Mouse (Mus musculus): ENCODE results near the gene Slc8b1. TPM values are rescaled to one million over a fixed set of nuclear protein-coding genes. Genes with fewer than 3 reads are reported as not detected.

Gene Slc8b1
- total and polyA plus RNA-seq, 3 experiments, result 2.7 to 5.9 TPM; not detected in 1

DNA sequence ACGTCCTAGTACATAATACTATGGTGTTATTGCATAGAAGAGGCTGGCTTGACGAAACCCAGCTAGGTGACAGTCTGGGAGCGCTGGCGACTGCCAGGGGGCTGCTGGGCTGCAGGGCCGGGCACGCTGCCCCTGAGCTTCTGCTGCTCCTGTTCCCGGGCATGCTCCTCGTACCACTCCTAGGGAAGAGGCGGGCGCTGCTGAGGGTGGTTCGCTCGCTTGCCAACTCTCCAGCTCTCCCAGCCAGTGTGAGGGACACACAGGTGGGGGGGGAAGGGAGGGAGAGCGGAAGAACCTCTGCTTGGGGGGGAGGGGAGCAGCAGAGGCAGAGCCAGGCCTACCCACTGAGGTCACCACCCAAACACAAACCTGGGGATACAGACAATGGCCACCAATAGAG, 25.1 kb downstream of the Slc8b1 start:
- Histone ChIP-seq H3K36me3 (ENCODE audit: control insufficient read depth in 1 of 2, insufficient read depth in 2 of 2, low read length in 2 of 2) (no peaks in the 10 kb centered on the region; a peak in 1 of 4 replicates), H3K27ac (ENCODE audit: control insufficient read depth, low read depth, low read length) (no peak overlapping the region), H3K9me3 (replicated peaks; ENCODE audit: insufficient read depth, low read length) (no peaks in the 10 kb centered on the region), H3K4me3 (ENCODE audit: control insufficient read depth in 1 of 2, insufficient read depth in 1 of 2, low read depth in 2 of 2, low read length in 2 of 2) (no peak overlapping the region), H3K4me1 (ENCODE audit: control insufficient read depth in 1 of 2, insufficient read depth in 2 of 2, low read length in 2 of 2) (no peaks in the 10 kb centered on the region), H3K27me3 (ENCODE audit: control insufficient read depth in 1 of 2, insufficient read depth in 2 of 2, low read length in 2 of 2) (no peaks in the 10 kb centered on the region), H3K9ac (ENCODE audit: control insufficient read depth, low read depth, low read length, poor library complexity, severe bottlenecking) (no peak overlapping the region), H3K79me2 (ENCODE audit: control insufficient read depth, insufficient read depth, low read length, poor library complexity) (no peaks in the 10 kb centered on the region)
- DNase-seq (ENCODE audit: low read depth, low spot score), result no peak
- TF ChIP-seq ELF1 (IDR thresholded peaks at IDR 0.05; ENCODE audit: low read depth, low read length), result no peak
- no peak for TF ChIP-seq RCOR1 (IDR thresholded peaks at IDR 0.05; ENCODE audit: low read depth, low read length)
- TF ChIP-seq GATA1 (IDR thresholded peaks at IDR 0.05; ENCODE audit: low read depth, low read length), result no peak
- no peak for TF ChIP-seq ZC3H11A (IDR thresholded peaks at IDR 0.05; ENCODE audit: low read depth, low read length)
- no peak for TF ChIP-seq POLR2A (IDR thresholded peaks at IDR 0.05; ENCODE audit: control insufficient read depth in 1 of 2, insufficient read depth in 1 of 2, low read depth in 1 of 2, low read length in 2 of 2, poor library complexity in 1 of 2)
- no peak for TF ChIP-seq CTCF (IDR thresholded peaks at IDR 0.05 in 2 of 3, conservative IDR thresholded peaks at IDR 0.05 in 1 of 3; ENCODE audit: control insufficient read depth in 1 of 3, insufficient read depth in 1 of 3, low read depth in 2 of 3, low read length in 3 of 3, poor library complexity in 1 of 3, severe bottlenecking in 1 of 3)

- no peak for TF ChIP-seq TAL1 (IDR thresholded peaks at IDR 0.05; ENCODE audit: low read length)
- TF ChIP-seq POLR2A (IDR thresholded peaks at IDR 0.05; ENCODE audit: control insufficient read depth in 1 of 2, insufficient read depth in 1 of 2, low read depth in 1 of 2, low read length in 2 of 2, poor library complexity in 1 of 2), result no peak
- TF ChIP-seq ZMIZ1 (IDR thresholded peaks at IDR 0.05; ENCODE audit: low read depth, low read length), result no peak
- no peak for TF ChIP-seq E2F4 (IDR thresholded peaks at IDR 0.05; ENCODE audit: borderline replicate concordance, low read depth, low read length)
- TF ChIP-seq GABPA (IDR thresholded peaks at IDR 0.05; ENCODE audit: low read depth, low read length), result no peak
- no peak for TF ChIP-seq GATA1 (IDR thresholded peaks at IDR 0.05; ENCODE audit: low read depth, low read length)
- no peak for TF ChIP-seq MAX (IDR thresholded peaks at IDR 0.05; ENCODE audit: low read length)
- TF ChIP-seq UBTF (IDR thresholded peaks at IDR 0.05; ENCODE audit: borderline replicate concordance, insufficient read depth, low read depth, low read length), result no peak
- TF ChIP-seq JUND (IDR thresholded peaks at IDR 0.05; ENCODE audit: low read depth, low read length), result no peak
- no peak for TF ChIP-seq MYB (IDR thresholded peaks at IDR 0.05; ENCODE audit: low read depth, low read length)
- Histone ChIP-seq H3K9ac (ENCODE audit: control insufficient read depth, low read depth, low read length, poor library complexity, severe bottlenecking) (no peak overlapping the region), H3K79me2 (ENCODE audit: control insufficient read depth, insufficient read depth, low read length, poor library complexity) (no peaks in the 10 kb centered on the region), H3K4me1 (ENCODE audit: control insufficient read depth in 1 of 2, insufficient read depth in 2 of 2, low read length in 2 of 2) (no peaks in the 10 kb centered on the region), H3K36me3 (ENCODE audit: control insufficient read depth in 1 of 2, insufficient read depth in 2 of 2, low read length in 2 of 2) (no peaks in the 10 kb centered on the region; a peak in 1 of 4 replicates), H3K4me3 (ENCODE audit: control insufficient read depth in 1 of 2, insufficient read depth in 1 of 2, low read depth in 2 of 2, low read length in 2 of 2) (no peak overlapping the region), H3K9me3 (replicated peaks; ENCODE audit: insufficient read depth, low read length) (no peaks in the 10 kb centered on the region), H3K27me3 (ENCODE audit: control insufficient read depth in 1 of 2, insufficient read depth in 2 of 2, low read length in 2 of 2) (no peaks in the 10 kb centered on the region), H3K27ac (ENCODE audit: control insufficient read depth, low read depth, low read length) (no peak overlapping the region)
- DNase-seq (ENCODE audit: low read depth, low spot score), result no peak
Observed at GRCm38 (mm10) chr5:120536632-120537031, 25.7 kb downstream of the Slc8b1 start.

GRCm38 (mm10) chr5:120548236-120548850, 37.4 kb downstream of the Slc8b1 start:
- no peaks in the 10 kb centered on the region for H3K9me3 ChIP-seq (replicated peaks; ENCODE audit: insufficient read depth, low read length)
- H3K4me1 ChIP-seq (ENCODE audit: control insufficient read depth in 1 of 2, insufficient read depth in 2 of 2, low read length in 2 of 2), result no peaks in the 10 kb centered on the region
- no peaks in the 10 kb centered on the region for H3K36me3 ChIP-seq (ENCODE audit: control insufficient read depth in 1 of 2, insufficient read depth in 2 of 2, low read length in 2 of 2)
- H3K27ac ChIP-seq (ENCODE audit: control insufficient read depth, low read depth, low read length), result no peak overlapping the region
- H3K79me2 ChIP-seq (ENCODE audit: control insufficient read depth, insufficient read depth, low read length, poor library complexity), result no peaks in the 10 kb centered on the region
- no peak overlapping the region for H3K9ac ChIP-seq (ENCODE audit: control insufficient read depth, low read depth, low read length, poor library complexity, severe bottlenecking)
- H3K4me3 ChIP-seq (ENCODE audit: control insufficient read depth in 1 of 2, insufficient read depth in 1 of 2, low read depth in 2 of 2, low read length in 2 of 2), result no peak overlapping the region
- TF ChIP-seq SMC3 (IDR thresholded peaks at IDR 0.05; ENCODE audit: low read depth, low read length), result no peak
- TF ChIP-seq ZNF384 (IDR thresholded peaks at IDR 0.05; ENCODE audit: low read depth, low read length), result no peak
- TF ChIP-seq MAFK (IDR thresholded peaks at IDR 0.05; ENCODE audit: borderline replicate concordance, low read depth, low read length), result no peak
- no peak for TF ChIP-seq NELFE (IDR thresholded peaks at IDR 0.05; ENCODE audit: low read depth, low read length)
- no peak for TF ChIP-seq CHD2 (IDR thresholded peaks at IDR 0.05; ENCODE audit: low read length)
- no peak for TF ChIP-seq ZKSCAN1 (IDR thresholded peaks at IDR 0.05; ENCODE audit: low read depth, low read length)
- TF ChIP-seq ZC3H11A (IDR thresholded peaks at IDR 0.05; ENCODE audit: low read depth, low read length), result no peak
- TF ChIP-seq CHD1 (IDR thresholded peaks at IDR 0.05; ENCODE audit: low read depth, low read length), result no peak
- TF ChIP-seq RAD21 (IDR thresholded peaks at IDR 0.05; ENCODE audit: low read depth, low read length), result no peak
- TF ChIP-seq GABPA (IDR thresholded peaks at IDR 0.05; ENCODE audit: low read depth, low read length), result no peak
- TF ChIP-seq CTCF (IDR thresholded peaks at IDR 0.05 in 2 of 3, conservative IDR thresholded peaks at IDR 0.05 in 1 of 3; ENCODE audit: control insufficient read depth in 1 of 3, insufficient read depth in 1 of 3, low read depth in 2 of 3, low read length in 3 of 3, poor library complexity in 1 of 3, severe bottlenecking in 1 of 3), result no peak
- TF ChIP-seq RCOR1 (IDR thresholded peaks at IDR 0.05; ENCODE audit: low read depth, low read length), result no peak
- TF ChIP-seq USF2 (IDR thresholded peaks at IDR 0.05; ENCODE audit: borderline replicate concordance in 1 of 2, insufficient read depth in 1 of 2, low read depth in 1 of 2, low read length in 2 of 2), result no peak
- DNase-seq (ENCODE audit: low read depth, low spot score), result no peak
- no peaks in the 10 kb centered on the region for H3K27me3 ChIP-seq (ENCODE audit: control insufficient read depth in 1 of 2, insufficient read depth in 2 of 2, low read length in 2 of 2)
